In the genomic region with DNA sequence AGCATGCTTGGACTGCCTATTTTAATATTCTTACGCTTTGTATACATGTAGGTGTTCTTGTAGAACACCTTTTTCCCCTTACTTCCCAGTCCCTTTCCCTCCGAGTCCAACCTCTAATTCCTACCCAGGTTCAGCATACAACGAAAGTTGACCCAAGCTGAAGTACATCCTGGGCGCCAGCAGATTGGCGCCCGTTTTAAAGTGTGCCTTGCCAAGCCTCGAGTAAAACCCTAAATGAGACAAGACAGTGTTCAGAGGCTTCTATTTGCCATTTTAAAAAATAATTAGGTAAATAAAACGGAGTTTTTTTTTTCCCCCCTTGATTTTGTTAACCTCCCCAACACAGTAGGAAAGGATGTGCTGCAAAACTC, we compare ENCODE assay signal across 8 mouse cellular contexts. TPM values are rescaled to one million over a fixed set of nuclear protein-coding genes. Genes with fewer than 3 reads are reported as not detected.
A peak's percentile ranks its signal among the peaks of the same experiment; 100 is the strongest.
DNase-seq lines count a peak whose midpoint lies in the region; ATAC-seq lines count a peak whose summit lies in the region.

No protein-coding gene starts in this region.

- 35% methylated on average over 8 of the region's 8 CpGs for WGBS in lung, embryonic 16.5 days
- WGBS in limb, embryonic 11.5 days = 47% methylated on average over 8 of the region's 8 CpGs
- WGBS in stomach, embryonic 14.5 days = 44% methylated on average over 8 of the region's 8 CpGs

- H3K4me3 ChIP-seq in lung, embryonic 16.5 days (ENCODE audit: low read length) = peak overlapping the region; percentile 74
- H3K4me3 ChIP-seq in limb, embryonic 11.5 days (ENCODE audit: low read depth, low read length) = peak overlapping the region; percentile 44
- H3K4me3 ChIP-seq in stomach, embryonic 14.5 days (ENCODE audit: low read depth, low read length) = peak overlapping the region; percentile 49

- H3K27me3 ChIP-seq in lung, embryonic 16.5 days (ENCODE audit: control insufficient read depth, insufficient read depth, low read depth, low read length) = no peaks in the 10 kb centered on the region
- no peaks in the 10 kb centered on the region for H3K27me3 ChIP-seq in limb, embryonic 11.5 days (ENCODE audit: control insufficient read depth, insufficient read depth, low read length)
- no peaks in the 10 kb centered on the region for H3K27me3 ChIP-seq in stomach, embryonic 14.5 days (ENCODE audit: control insufficient read depth, insufficient read depth, low read length)

- H3K27ac ChIP-seq in lung, embryonic 16.5 days (ENCODE audit: low read length) = peak overlapping the region; percentile 96
- peak overlapping the region; percentile 92 for H3K27ac ChIP-seq in limb, embryonic 11.5 days (replicated peaks; ENCODE audit: low read depth, low read length)
- H3K27ac ChIP-seq in stomach, embryonic 14.5 days (ENCODE audit: low read length) = peak overlapping the region; percentile 89

- H3K36me3 ChIP-seq in lung, embryonic 16.5 days (ENCODE audit: control insufficient read depth, insufficient read depth, low read length) = no peaks in the 10 kb centered on the region
- H3K36me3 ChIP-seq in limb, embryonic 11.5 days (ENCODE audit: control insufficient read depth, insufficient read depth, low read length) = no peaks in the 10 kb centered on the region
- no peaks in the 10 kb centered on the region for H3K36me3 ChIP-seq in stomach, embryonic 14.5 days (ENCODE audit: control insufficient read depth, insufficient read depth, low read length)

- peak overlapping the region; percentile 73 for H3K4me2 ChIP-seq in lung, embryonic 16.5 days (ENCODE audit: low read depth, low read length)
- H3K4me2 ChIP-seq in limb, embryonic 11.5 days (ENCODE audit: low read depth, severe bottlenecking) = peak overlapping the region; percentile 67
- H3K4me2 ChIP-seq in stomach, embryonic 14.5 days (replicated peaks; ENCODE audit: low read depth, low read length) = peak overlapping the region; percentile 44

- H3K9me3 ChIP-seq in lung, embryonic 16.5 days (ENCODE audit: control insufficient read depth, low read length) = no peaks in the 10 kb centered on the region
- no peaks in the 10 kb centered on the region for H3K9me3 ChIP-seq in limb, embryonic 11.5 days (ENCODE audit: control insufficient read depth, low read length)
- no peaks in the 10 kb centered on the region for H3K9me3 ChIP-seq in stomach, embryonic 14.5 days (ENCODE audit: control insufficient read depth, low read depth, low read length)

- ATAC-seq in cerebellum, adult (ENCODE audit: insufficient number of reproducible peaks, low FRiP score, low TSS enrichment) = no peak
- no peak for ATAC-seq in lung, embryonic 16.5 days (ENCODE audit: low read depth)
- no peak; the same call in 1 of the 2 replicates for ATAC-seq in limb, embryonic 11.5 days (ENCODE audit: insufficient number of reproducible peaks, low FRiP score, low TSS enrichment, low read depth)
- no peak for ATAC-seq in stomach, embryonic 14.5 days (ENCODE audit: insufficient number of reproducible peaks, insufficient read depth, low FRiP score, low read depth)

- H3K4me1 ChIP-seq in lung, embryonic 16.5 days (replicated peaks; ENCODE audit: control insufficient read depth, insufficient read depth, low read length) = peaks cover 14% of the 10 kb centered on the region
- H3K4me1 ChIP-seq in limb, embryonic 11.5 days (ENCODE audit: control insufficient read depth, insufficient read depth, low read length) = peaks cover 4% of the 10 kb centered on the region; the same call in 1 of the 2 replicates
- H3K4me1 ChIP-seq in stomach, embryonic 14.5 days (ENCODE audit: control insufficient read depth, insufficient read depth, low read length) = peaks cover 9% of the 10 kb centered on the region

- peak overlapping the region; percentile 82 for H3K9ac ChIP-seq in lung, embryonic 16.5 days (ENCODE audit: low read length)
- H3K9ac ChIP-seq in limb, embryonic 11.5 days (ENCODE audit: low read length) = peak overlapping the region; percentile 88; the same call in 1 of the 2 replicates
- H3K9ac ChIP-seq in stomach, embryonic 14.5 days (replicated peaks; ENCODE audit: low read depth, low read length) = peak overlapping the region; percentile 64; the same call in 1 of the 2 replicates

- peak; percentile 15 for DNase-seq in cerebellum, adult 11 months
- DNase-seq in lung, postnatal 4 days = no peak
- no peak for DNase-seq in limb, embryonic 11.5 days (ENCODE audit: low spot score)
- no peak for DNase-seq in thymus, postnatal 10 days (ENCODE audit: low spot score in 2 of 2)
- DNase-seq in thymus, postnatal 4 days = no peak

RNA-seq across cellular contexts. Expression of a gene that starts 11.4 kb away (rescaled TPM):
- 18.9 and 20.1 TPM in 2 replicates for polyA plus RNA-seq in lung, embryonic 16.5 days (2015; fragmentation: Nextera tagmentation; extraction: Ambion mirVana)
- polyA plus RNA-seq in limb, embryonic 11.5 days (2014; fragmentation: Nextera tagmentation; extraction: Ambion mirVana) = 17.9 and 22.2 TPM in 2 replicates
- polyA plus RNA-seq in stomach, embryonic 14.5 days (2014; fragmentation: Nextera tagmentation; extraction: Ambion mirVana) = 23.6 and 30.1 TPM in 2 replicates
